Mouse (Mus musculus): Measurements from ENCODE around the gene Selenon. TPM values are rescaled to one million over a fixed set of nuclear protein-coding genes. Genes with fewer than 3 reads are reported as not detected.

The Selenon gene
- polyA plus RNA-seq, 1 experiment from 2014 or later = 34.4 TPM

DNA sequence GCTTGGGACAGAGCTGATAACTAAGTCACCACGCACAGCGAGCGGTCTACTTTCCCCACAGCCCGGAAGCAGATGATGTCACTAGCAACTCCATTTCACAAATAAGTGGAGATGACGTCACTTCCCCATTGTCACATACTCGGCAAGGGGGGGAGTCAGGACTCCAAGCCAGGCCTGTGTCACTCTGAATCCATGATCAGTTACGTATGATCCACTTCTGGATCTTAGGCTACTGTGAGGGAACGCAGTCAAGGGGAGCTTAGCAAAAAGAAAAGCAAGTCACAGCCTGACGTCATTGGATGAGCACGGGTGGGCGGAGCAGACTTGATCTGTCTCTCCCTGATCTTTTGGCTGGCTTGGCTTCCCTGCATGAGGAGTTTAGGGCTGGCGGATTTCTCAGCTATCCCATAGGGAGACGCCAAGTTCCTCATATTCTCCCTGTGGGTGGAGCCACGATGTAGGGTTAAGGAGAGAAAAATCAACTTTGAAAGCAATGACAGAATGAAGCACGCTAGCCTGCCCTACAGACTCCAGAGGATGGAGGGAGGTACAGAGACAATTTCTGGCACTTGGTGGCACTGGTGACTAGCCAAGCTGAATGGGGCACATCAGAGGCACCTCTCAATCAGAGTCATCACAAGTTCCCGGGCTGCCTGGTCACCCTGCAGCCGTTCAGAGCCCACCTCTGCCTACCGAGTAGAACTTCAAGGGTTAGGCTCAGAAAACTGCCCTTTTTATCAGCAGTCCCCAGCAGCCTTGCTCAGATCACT is 3.6 kb downstream of the Selenon start:
- ATAC-seq (replicated peaks; ENCODE audit: insufficient number of reproducible peaks, low FRiP score, low TSS enrichment, low read depth) = no peak
- DNase-seq (ENCODE audit: low spot score) = no peak
- Histone ChIP-seq H3K27me3 (ENCODE audit: control insufficient read depth, insufficient read depth, low read length) (no peaks in the 10 kb centered on the region), H3K4me1 (ENCODE audit: control insufficient read depth, insufficient read depth, low read length) (no peaks in the 10 kb centered on the region), H3K9me3 (replicated peaks; ENCODE audit: control insufficient read depth, low read length) (peaks cover 9% of the 10 kb centered on the region), H3K4me3 (ENCODE audit: low read depth, low read length) (no peak overlapping the region), H3K4me2 (ENCODE audit: low read depth, low read length) (no peak overlapping the region), H3K27ac (replicated peaks; ENCODE audit: low read depth, low read length) (no peak overlapping the region), H3K9ac (replicated peaks; ENCODE audit: low read length) (no peak overlapping the region), H3K36me3 (replicated peaks; ENCODE audit: control insufficient read depth, insufficient read depth, low read depth, low read length) (peaks cover 10% of the 10 kb centered on the region)
- WGBS = 76% methylated on average over 18 of the region's 18 CpGs

DNA sequence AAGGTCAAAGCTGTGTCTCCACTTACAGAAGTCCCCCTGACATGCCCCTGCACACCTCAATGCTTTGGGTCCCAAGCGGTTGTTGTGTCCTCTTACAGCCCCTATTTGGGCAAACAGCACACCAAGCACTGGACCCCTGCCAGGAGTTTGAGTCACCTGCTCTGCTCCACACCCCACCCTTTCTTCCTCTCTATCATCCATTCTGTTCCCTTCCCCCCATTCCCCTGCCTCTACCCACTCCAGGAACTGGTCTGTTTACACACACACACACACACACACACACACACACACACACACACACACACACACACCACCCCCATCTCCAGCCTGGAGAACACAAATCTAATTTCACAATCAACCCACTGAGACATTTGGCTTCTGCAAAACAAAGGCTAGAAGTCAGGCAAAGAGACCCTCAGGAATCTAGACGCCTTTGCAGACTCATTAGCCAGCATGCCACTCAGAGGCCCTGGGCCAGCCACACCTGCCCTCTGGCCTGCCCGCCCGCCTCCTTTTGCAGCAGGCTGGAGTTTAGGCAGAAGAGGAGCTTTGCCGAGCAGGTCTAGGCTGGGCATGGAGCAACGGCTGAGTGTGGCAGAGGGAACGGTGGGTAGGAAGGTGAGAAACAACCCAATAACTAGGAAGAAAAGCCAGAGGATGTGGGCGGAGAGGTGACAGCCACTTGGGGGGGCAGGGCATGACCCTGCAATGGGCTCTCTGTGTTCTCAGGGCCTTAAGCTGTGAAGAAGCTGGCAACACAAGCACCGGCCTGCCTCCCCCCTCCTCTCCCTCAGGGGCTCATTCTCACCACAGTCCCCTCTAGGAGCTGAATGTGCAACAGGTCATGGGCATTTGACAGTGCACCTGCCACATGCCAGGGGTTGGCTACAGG is 4.9 kb downstream of the Selenon start:
- Histone ChIP-seq H3K4me2 (ENCODE audit: low read depth, low read length) (no peak overlapping the region), H3K4me1 (ENCODE audit: control insufficient read depth, insufficient read depth, low read length) (no peaks in the 10 kb centered on the region), H3K9ac (replicated peaks; ENCODE audit: low read length) (no peak overlapping the region), H3K36me3 (replicated peaks; ENCODE audit: control insufficient read depth, insufficient read depth, low read depth, low read length) (peaks cover 10% of the 10 kb centered on the region), H3K9me3 (replicated peaks; ENCODE audit: control insufficient read depth, low read length) (peaks cover 9% of the 10 kb centered on the region), H3K4me3 (ENCODE audit: low read depth, low read length) (no peak overlapping the region), H3K27ac (replicated peaks; ENCODE audit: low read depth, low read length) (no peak overlapping the region), H3K27me3 (ENCODE audit: control insufficient read depth, insufficient read depth, low read length) (no peaks in the 10 kb centered on the region)
- WGBS = 73% methylated on average over 9 of the region's 9 CpGs
- ATAC-seq (replicated peaks; ENCODE audit: insufficient number of reproducible peaks, low FRiP score, low TSS enrichment, low read depth) (no peak), DNase-seq (ENCODE audit: low spot score) (no peak)

DNA sequence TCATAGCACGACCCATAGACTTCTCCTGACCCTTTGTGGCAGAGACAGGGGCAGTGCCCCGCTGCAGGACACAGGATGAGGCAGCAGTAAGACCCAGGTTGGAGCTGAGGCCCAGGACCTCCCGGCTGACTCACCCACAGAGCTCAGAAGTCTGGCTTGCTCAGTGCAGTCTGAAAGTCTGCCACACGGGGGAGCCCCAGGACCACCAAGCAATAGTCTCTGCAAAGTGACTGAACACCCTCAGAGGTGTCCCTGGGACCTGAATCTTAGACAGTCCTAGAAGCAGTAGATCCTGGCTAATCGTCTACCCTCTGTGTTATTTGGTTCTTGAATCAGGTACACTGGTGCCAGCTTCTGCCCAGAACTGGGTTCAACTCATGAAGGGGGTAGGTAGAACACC is 8.7 kb downstream of the Selenon start:
- no peak overlapping the region for H3K4me3 ChIP-seq (ENCODE audit: low read depth, low read length)
- H3K27me3 ChIP-seq (ENCODE audit: control insufficient read depth, insufficient read depth, low read length) = no peaks in the 10 kb centered on the region
- DNase-seq (ENCODE audit: low spot score) = peak; percentile 90
- H3K4me1 ChIP-seq (ENCODE audit: control insufficient read depth, insufficient read depth, low read length) = no peaks in the 10 kb centered on the region
- H3K27ac ChIP-seq (replicated peaks; ENCODE audit: low read depth, low read length) = no peak overlapping the region
- peaks cover 3% of the 10 kb centered on the region; the same call in 1 of the 2 replicates for H3K36me3 ChIP-seq (replicated peaks; ENCODE audit: control insufficient read depth, insufficient read depth, low read depth, low read length)
- no peaks in the 10 kb centered on the region for H3K9me3 ChIP-seq (replicated peaks; ENCODE audit: control insufficient read depth, low read length)
- H3K9ac ChIP-seq (replicated peaks; ENCODE audit: low read length) = no peak overlapping the region
- peak; percentile 47; the same call in 1 of the 2 replicates for ATAC-seq (replicated peaks; ENCODE audit: insufficient number of reproducible peaks, low FRiP score, low TSS enrichment, low read depth)
- 11% methylated on average over 5 of the region's 5 CpGs for WGBS
- no peak overlapping the region for H3K4me2 ChIP-seq (ENCODE audit: low read depth, low read length)

DNA sequence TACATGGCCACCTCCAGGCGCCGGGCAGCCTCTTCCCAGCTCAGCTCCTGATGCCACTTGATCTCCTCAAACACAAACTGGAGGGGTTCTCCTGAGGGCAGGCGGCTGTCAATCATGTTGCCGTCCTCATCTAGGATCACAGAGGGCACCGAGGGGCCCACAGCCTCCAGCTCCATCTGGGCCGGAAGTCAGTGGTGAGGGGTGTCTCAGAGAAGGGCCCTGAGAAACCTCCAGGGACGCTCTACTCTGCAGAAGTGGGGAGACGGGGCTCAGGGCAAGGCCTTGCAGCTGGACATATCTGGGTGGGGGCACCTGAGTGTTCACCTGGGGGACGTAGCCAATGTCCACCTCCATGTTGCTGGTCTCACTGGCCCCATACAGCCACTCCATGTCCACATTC is 9.2 kb downstream of the Selenon start:
- Histone ChIP-seq H3K36me3 (replicated peaks; ENCODE audit: control insufficient read depth, insufficient read depth, low read depth, low read length) (peaks cover 3% of the 10 kb centered on the region; the same call in 1 of the 2 replicates), H3K4me3 (ENCODE audit: low read depth, low read length) (no peak overlapping the region), H3K9ac (replicated peaks; ENCODE audit: low read length) (no peak overlapping the region), H3K27me3 (ENCODE audit: control insufficient read depth, insufficient read depth, low read length) (no peaks in the 10 kb centered on the region), H3K4me1 (ENCODE audit: control insufficient read depth, insufficient read depth, low read length) (no peaks in the 10 kb centered on the region), H3K4me2 (ENCODE audit: low read depth, low read length) (no peak overlapping the region), H3K27ac (replicated peaks; ENCODE audit: low read depth, low read length) (no peak overlapping the region), H3K9me3 (replicated peaks; ENCODE audit: control insufficient read depth, low read length) (no peaks in the 10 kb centered on the region)
- ATAC-seq (replicated peaks; ENCODE audit: insufficient number of reproducible peaks, low FRiP score, low TSS enrichment, low read depth) (no peak), DNase-seq (ENCODE audit: low spot score) (no peak)
- WGBS = 86% methylated on average over 9 of the region's 9 CpGs

DNA sequence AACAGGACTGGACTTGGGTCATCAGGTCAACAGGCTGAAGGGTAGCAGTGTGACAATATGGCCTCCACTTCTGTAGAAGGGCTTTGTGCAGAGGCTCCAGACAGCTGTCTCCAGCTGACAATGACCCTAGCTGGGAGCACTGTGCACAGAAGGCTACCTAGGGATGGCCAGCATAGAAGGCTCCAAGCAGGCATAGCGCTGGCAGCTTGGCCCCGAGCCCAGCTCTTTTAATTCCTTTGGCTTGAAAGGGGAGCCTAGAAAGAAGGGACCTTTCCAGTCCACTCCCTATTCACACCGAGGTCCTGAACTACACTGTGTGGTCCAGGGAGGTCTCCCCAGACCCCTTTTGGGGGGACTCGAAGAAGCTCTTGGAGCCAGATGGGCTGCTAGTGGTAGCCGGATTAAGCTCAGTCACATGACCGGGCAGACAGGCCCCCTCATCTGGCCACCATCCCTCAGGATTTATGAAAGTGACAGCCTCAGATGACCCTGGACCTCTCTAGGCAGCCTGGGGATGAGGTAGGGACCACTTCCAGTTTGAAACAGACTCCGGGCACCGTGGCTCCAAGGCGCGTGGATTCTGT is 12.9 kb downstream of the Selenon start:
- WGBS = 88% methylated on average over 10 of the region's 10 CpGs
- Histone ChIP-seq H3K9me3 (replicated peaks; ENCODE audit: control insufficient read depth, low read length) (no peaks in the 10 kb centered on the region), H3K27ac (replicated peaks; ENCODE audit: low read depth, low read length) (no peak overlapping the region), H3K36me3 (replicated peaks; ENCODE audit: control insufficient read depth, insufficient read depth, low read depth, low read length) (peaks cover 3% of the 10 kb centered on the region; the same call in 1 of the 2 replicates), H3K27me3 (ENCODE audit: control insufficient read depth, insufficient read depth, low read length) (no peaks in the 10 kb centered on the region), H3K9ac (replicated peaks; ENCODE audit: low read length) (no peak overlapping the region), H3K4me3 (ENCODE audit: low read depth, low read length) (no peak overlapping the region), H3K4me2 (ENCODE audit: low read depth, low read length) (no peak overlapping the region), H3K4me1 (ENCODE audit: control insufficient read depth, insufficient read depth, low read length) (peaks cover 3% of the 10 kb centered on the region; the same call in 1 of the 2 replicates)
- ATAC-seq (replicated peaks; ENCODE audit: insufficient number of reproducible peaks, low FRiP score, low TSS enrichment, low read depth) (no peak), DNase-seq (ENCODE audit: low spot score) (no peak)

DNA sequence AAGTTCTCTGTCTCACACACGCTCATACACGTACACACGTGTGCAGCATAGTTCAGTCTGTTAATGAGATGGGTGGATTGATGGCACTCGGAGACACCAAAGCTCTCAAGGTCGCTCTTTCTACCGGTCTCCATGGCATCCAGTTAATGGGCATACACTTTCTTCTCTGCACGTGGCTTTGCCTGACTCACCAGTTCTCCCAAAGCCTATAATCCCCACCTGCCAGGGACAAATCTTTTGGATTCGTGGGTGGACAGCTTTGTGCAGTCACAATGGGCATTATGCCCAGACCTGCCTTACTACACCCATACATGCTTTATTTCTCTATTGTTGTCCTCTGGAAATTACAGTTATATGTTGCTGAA is 16.2 kb downstream of the Selenon start:
- Histone ChIP-seq H3K27me3 (ENCODE audit: control insufficient read depth, insufficient read depth, low read length) (no peaks in the 10 kb centered on the region), H3K9me3 (replicated peaks; ENCODE audit: control insufficient read depth, low read length) (no peaks in the 10 kb centered on the region), H3K9ac (replicated peaks; ENCODE audit: low read length) (peak overlapping the region; percentile 22), H3K4me3 (ENCODE audit: low read depth, low read length) (peak overlapping the region; percentile 95), H3K4me1 (ENCODE audit: control insufficient read depth, insufficient read depth, low read length) (peaks cover 3% of the 10 kb centered on the region; the same call in 1 of the 2 replicates), H3K27ac (replicated peaks; ENCODE audit: low read depth, low read length) (no peak overlapping the region), H3K36me3 (replicated peaks; ENCODE audit: control insufficient read depth, insufficient read depth, low read depth, low read length) (peaks cover 3% of the 10 kb centered on the region; the same call in 1 of the 2 replicates), H3K4me2 (ENCODE audit: low read depth, low read length) (peak overlapping the region; percentile 68)
- DNase-seq (ENCODE audit: low spot score) (no peak), ATAC-seq (replicated peaks; ENCODE audit: insufficient number of reproducible peaks, low FRiP score, low TSS enrichment, low read depth) (no peak; the same call in 1 of the 2 replicates)
- 23% methylated on average over 8 of the region's 8 CpGs for WGBS

DNA sequence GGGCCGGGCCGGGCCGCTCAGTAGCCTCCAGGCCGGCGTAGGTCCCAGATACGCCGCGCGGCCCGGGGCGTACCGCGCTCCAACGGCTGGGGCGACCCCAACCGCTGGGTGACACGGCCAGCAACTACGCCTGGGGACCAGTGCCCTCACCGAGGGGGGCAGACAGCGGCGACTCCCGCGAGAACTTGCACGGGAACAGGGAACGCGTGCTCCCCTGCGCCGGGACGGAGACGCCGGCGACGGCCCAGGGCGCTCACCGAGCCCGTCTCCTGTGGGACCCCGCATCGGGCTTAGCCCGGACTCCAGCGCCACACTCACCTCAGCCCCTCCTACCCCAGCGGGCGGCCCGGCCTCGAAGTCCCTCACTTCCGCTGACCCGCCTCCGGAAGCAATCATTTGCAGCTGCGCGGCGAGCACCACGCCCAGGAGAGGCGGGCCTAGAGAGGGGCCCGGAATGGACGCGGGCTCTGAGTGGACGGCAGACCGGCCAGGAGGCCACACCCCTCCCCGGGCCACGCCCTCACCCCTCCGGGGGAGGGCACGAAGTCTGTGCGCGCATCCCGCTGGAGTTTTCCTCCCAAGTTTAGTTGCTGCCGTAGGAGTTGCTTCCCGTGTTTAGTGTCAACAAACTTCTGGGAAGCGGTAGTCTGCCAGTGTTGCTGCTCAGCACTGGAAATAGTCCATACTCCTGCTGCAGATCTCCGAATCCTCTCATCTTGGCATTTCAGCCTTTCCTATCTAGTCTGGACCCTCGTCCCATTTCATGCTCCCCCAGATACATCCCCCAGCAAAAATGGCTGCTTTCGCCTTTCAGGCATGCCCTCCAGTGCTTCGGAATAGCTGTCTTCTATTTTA is 16.8 kb downstream of the Selenon start, which contains the start of gene Mtfr1l:
TSS of gene Mtfr1l (minus strand) at position 456 of the 855 bp plus-strand sequence.
- H3K27ac ChIP-seq (replicated peaks; ENCODE audit: low read depth, low read length) = peak within 1 kb of the TSS; percentile 75
- H3K4me1 ChIP-seq (ENCODE audit: control insufficient read depth, insufficient read depth, low read length) = peaks cover 3% of the 10 kb centered on the region; the same call in 1 of the 2 replicates
- DNase-seq (ENCODE audit: low spot score) (peak; percentile 98), ATAC-seq (replicated peaks; ENCODE audit: insufficient number of reproducible peaks, low FRiP score, low TSS enrichment, low read depth) (peak; percentile 94)
- WGBS = under 1% methylated on average over 71 of the region's 71 CpGs
- peak within 1 kb of the TSS; percentile 81 for H3K4me2 ChIP-seq (ENCODE audit: low read depth, low read length)
- H3K36me3 ChIP-seq (replicated peaks; ENCODE audit: control insufficient read depth, insufficient read depth, low read depth, low read length) = peaks cover 3% of the 10 kb centered on the region; the same call in 1 of the 2 replicates
- no peaks in the 10 kb centered on the region for H3K27me3 ChIP-seq (ENCODE audit: control insufficient read depth, insufficient read depth, low read length)
- H3K4me3 ChIP-seq (ENCODE audit: low read depth, low read length) = peak within 1 kb of the TSS; percentile 95
- H3K9ac ChIP-seq (replicated peaks; ENCODE audit: low read length) = peak within 1 kb of the TSS; percentile 74
- no peaks in the 10 kb centered on the region for H3K9me3 ChIP-seq (replicated peaks; ENCODE audit: control insufficient read depth, low read length)

Data from embryonic facial prominence, embryonic 11.5 days (tissue).